Mouse (Mus musculus) layer of hippocampus, adult 9-11 months (tissue): ENCODE measurements around the gene Mrpl19.

Experiments used
- DNase-seq: peaks from one replicate; pipeline ENCODE4 v3.0.0; 2022

The Mrpl19 gene

DNA sequence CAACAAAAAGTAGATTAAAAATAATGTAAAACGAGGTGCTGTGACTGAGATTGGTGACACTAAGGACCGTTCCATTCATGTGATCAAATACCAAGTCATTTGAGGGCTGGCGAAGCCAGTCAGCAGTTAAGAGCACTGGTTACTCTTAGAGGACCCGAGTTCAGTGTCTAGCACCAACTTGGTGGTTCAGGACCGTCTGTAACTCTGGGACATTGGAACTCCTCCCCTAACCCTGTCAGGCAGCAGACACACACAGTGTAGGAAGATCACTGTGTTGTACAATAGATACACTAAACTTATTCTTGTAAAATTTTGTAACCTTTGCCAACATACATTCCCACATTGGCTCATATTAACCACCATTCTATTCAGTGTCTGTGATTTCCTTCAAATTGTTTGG lies 41.5 kb downstream of the Mrpl19 start:
- DNase-seq = no peak

DNA sequence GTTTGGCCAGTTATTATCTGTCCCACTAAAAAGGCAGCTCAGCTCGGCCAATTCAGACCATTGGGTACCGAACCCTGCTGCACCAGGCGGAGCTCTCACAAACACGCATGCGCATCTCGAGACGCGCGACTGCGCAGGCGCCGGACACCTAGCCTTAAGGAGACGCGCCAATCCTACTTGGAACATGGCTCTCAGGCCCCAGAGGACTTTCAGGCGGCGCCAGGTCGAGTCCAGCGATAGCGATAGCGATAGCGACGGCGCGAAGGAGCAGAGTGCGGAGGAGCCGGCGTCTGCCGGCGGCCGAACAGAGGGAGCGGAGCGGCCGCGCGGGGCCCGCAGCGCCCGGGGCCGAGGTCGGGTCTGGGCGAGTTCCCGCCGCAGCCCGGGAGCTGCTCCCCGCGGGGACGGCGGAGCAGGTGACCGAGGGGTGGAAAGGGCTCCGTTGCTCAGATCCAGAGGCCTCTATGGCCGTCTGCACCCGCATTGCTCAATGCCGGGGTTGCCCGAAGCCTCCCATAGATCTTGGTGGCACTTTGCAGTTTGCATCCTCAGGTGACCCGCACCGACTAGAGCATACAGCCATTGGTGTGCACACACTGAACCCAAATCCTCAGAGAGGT lies 42.1 kb downstream of the Mrpl19 start, which contains the start of gene Gcfc2:
Gcfc2 (plus strand) TSS at position 147 of the 620 bp plus-strand sequence.
- peak; percentile 91 for DNase-seq

DNA sequence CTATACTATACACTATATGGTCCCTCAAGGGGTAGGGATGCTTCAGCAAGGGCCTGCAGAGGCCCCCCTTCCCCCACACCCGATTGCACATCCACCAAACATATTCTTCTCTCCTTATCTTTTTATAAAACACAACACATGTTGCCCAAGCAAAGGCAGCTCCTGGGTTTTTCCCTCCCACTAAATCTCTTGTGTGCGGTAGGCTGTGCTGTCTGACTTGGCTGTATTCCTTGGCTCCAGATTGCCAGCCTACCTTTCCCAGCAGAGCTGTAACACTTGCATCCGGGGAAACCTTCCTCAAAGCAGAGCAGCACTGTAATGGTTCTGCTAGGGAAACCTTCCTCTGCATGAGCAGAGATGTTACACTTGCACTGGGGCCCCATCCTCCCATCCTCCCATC lies 53.6 kb downstream of the Mrpl19 start:
- peak; percentile 80 for DNase-seq

DNA sequence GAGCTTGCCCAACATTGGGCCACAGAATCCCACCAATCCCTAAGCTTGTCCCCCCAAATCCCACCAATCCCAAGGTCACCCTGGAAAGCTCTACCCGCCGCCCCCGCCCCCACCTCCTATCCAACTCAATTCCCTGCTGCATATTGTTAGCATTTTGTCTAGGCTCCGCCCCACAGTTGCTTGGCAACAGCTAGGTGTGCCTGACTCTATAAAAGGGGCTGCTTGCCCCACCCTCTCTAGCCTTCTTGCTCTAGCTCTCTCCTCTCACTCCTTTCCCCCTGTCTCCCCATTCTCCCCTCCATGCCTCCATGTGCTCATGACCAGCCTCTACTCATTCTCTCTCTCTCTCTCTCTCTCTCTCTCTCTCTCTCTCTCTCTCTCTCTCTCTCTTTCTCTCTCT lies 54.0 kb downstream of the Mrpl19 start:
- DNase-seq = no peak

DNA sequence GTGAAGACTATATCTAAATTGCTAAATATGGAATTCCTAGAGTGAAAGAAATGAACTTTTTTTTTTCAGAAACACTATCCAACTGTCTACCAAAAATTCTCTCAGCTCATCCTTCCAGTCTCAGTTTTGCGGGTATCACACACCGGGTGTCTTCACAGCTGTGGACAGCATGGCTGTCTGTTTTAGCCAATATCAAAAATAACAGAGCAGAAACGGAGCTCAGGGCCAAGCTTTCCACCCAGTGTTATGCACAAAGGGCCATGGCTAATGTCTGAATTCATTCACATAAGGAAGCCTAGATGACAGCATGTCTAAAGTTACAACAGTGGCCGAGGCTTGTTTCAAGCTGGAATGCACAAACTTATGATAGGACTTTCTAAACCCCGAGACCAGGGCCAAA lies 54.5 kb downstream of the Mrpl19 start:
- DNase-seq = no peak

DNA sequence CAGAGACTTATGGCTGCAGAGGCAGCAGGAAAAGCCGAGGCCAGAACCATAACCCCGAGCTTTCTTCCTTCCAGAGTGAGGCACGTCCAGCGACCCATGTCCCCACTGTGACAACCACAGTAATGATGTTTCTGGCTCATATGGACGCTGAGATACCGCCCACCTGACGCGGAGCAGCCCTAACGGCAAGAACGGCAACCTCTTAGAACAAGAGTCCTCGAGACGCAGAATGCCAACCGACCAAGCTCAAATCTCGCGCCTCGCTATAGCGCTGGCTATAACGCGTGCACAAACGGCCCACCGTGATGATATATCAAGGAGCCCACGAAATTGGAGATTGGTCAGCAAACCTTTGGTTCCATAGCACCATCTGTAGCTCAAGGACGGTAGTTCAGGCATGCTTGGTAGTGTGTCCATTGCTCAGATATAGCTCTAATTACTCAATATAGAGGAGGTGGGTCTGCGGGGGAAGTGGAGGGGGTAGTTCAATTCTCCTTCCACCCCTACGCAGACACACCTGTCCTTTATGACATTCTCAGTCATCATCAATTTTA lies 55.4 kb downstream of the Mrpl19 start:
- no peak for DNase-seq
